Mouse (Mus musculus): Measurements from ENCODE around the gene Phldb2.

- TF ChIP-seq GATA1 (IDR thresholded peaks at IDR 0.05; ENCODE audit: borderline replicate concordance, low read length), result no peak
- no peak for TF ChIP-seq FLI1 (IDR thresholded peaks at IDR 0.05; ENCODE audit: low read length)
Measured at GRCm38 (mm10) chr16:45810829-45811326, 142.5 kb downstream of the Phldb2 start.
